Mouse (Mus musculus): ENCODE results near the gene Pik3cb.
A peak's percentile ranks its signal among the peaks of the same experiment; 100 is the strongest.

The Pik3cb gene

GRCm38 (mm10) chr9:99140063-99140882 is at the start of gene Pik3cb:
Pik3cb (minus strand) TSS chr9:99140621.
- DNase-seq (ENCODE audit: low spot score in 2 of 2) = peak; percentile 96

DNA sequence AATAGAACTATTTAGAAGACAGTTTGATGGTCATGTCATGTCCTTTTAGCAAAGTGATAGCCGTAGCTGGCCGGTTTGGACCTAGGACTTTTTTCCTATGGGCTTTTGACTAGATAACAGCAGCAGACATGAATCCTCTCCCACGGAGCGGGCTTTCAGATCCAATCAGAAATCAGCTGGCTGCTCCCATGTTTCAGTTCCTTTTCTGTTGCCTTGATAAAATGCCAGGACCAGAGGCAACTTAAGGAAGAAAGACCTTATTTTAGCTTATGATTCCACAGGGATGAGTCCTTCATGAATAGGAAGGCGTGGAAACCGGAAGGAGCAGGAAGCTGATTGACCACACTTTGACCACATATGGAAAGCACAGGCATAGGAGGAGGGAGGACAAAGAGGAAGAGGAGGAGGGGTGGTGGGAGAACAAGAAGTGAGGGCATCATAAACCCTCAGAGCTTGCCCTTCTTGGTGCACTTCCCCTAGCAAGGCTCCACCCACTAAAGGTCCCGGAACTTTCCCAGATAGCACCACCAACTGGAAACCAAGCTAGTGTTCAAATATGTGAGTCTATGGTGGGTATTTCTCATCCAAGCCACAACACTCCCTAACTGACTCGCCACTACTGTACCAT is 42.7 kb upstream of the Pik3cb start:
- DNase-seq (ENCODE audit: low spot score in 2 of 2) = no peak

DNA sequence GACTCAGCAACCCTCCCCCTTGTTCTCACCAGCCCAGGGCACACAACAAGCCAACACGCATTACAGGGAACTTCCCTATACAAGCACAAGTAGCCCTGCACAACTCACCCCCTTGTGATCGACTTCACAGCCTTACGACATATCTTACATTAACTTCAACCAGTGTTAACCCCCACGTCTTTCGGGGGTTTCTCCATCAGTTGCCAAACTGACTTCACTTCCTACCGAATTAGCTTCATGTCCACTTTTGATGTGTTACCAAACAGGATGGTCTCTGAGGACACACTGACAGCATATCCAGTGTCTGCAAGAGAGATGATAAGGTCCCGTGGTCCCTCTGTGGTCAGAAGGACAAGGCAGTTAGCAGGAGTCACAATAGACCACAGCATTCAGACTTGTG is 41.7 kb upstream of the Pik3cb start:
- DNase-seq (ENCODE audit: low spot score in 2 of 2) = no peak

DNA sequence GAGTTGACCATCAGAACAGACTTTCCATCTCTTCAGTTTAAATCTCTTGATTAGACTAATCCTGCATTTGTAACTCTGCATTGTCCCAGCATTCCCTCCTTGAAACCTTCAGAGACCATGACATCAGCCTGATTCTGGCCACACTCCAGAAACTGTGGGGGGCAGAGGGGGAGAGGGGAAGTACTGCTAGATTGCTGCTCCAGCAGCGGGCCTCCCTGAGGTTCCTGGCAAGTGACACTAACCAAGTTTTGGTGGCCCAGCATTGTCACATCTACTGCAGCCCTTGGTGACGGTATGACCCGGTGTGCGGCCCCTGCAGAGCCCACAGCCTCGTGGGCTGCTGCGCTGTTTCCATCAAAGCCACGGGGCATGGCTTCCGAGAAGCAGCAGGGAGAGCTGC is 39.9 kb upstream of the Pik3cb start:
- no peak for DNase-seq (ENCODE audit: low spot score in 2 of 2)

DNA sequence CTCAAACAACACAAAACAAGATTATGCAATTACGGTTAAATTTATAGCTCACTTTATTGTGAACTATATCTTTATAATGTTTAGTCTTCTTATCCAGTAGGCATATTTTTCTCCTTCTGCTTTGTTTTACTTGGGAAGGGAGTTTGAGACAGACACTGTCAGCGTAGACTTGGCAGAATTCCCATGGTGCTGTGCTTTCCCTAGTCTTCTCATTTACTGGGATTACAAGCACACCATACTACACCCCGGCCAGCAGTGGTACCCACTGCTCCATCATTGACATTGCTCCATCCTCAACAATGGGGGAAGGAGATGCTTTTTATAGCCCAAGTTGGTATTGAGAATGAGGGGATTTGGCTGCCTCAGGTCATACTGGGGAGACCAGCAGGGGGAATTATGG is 38.3 kb upstream of the Pik3cb start:
- DNase-seq (ENCODE audit: low spot score in 2 of 2) = no peak

- no peak for DNase-seq (ENCODE audit: low spot score in 2 of 2)
Observed at GRCm38 (mm10) chr9:99175774-99176173, 35.4 kb upstream of the Pik3cb start.

GRCm38 (mm10) chr9:99172811-99173210 is 32.4 kb upstream of the Pik3cb start:
- DNase-seq (ENCODE audit: low spot score in 2 of 2) = no peak

DNA sequence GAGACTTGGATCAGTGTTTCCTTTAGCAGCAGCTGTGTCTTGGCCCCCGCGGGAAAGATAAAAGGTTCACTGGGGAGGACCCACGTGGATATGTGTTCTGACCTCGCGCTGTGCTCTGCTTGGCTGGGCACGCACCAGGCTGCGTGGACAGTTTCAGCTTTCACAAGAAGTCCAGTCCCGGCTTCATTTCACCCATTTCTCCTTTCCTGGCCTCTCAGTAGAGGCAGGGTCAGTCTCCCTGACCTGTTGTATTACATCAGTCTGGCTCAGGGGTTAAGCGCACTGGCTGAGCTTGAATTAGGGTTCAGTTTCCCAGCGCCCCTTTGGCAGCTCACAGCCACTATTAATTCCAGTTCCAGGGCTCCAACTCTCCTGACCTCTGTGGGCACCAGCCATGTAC is 30.8 kb upstream of the Pik3cb start:
- no peak for DNase-seq (ENCODE audit: low spot score in 2 of 2)

DNA sequence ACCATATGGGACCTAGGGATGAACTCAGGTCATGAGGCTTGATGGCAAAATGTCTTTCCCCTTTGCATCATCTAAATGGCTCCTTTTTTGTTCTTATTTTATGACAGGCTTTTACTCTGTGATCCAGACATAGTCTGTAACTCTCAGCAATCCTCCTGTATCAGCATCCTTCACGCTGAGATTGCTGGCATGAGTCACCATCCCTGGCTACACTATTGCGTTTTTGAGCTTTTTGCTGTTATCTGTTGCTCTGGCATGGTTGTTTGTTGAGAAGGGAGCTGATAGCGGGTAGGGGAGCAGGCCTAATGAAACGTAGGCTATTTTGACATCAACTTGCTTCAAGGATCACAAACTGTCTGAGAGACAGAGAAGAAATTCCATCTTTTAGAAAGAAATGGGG is 28.6 kb upstream of the Pik3cb start:
- DNase-seq (ENCODE audit: low spot score in 2 of 2) = no peak

- no peak for DNase-seq (ENCODE audit: low spot score in 2 of 2)
Observed at GRCm38 (mm10) chr9:99166946-99167345, 26.5 kb upstream of the Pik3cb start.

- no peak for DNase-seq (ENCODE audit: low spot score in 2 of 2)
Observed at GRCm38 (mm10) chr9:99165956-99166355, 25.5 kb upstream of the Pik3cb start.

- no peak for DNase-seq (ENCODE audit: low spot score in 2 of 2)
Observed at GRCm38 (mm10) chr9:99164664-99165226, 24.3 kb upstream of the Pik3cb start.

DNA sequence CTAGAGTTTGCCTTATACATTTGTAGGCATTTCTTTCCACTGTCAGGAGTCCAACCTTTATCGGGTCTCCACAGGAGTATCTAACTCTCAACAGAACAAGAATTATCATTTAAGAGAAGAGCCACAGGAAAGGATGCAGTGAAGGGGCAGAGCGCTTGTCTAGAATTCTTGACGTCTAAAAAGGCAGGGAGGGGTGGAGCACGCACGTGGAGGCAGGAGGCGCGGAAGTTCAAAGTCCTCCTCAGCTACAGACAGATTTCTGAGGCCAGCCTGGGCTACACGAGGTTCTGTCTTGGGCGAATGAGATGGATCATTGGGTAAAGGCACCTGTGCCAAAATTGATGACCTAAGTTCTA is 23.7 kb upstream of the Pik3cb start:
- DNase-seq (ENCODE audit: low spot score in 2 of 2) = no peak

- no peak for DNase-seq (ENCODE audit: low spot score in 2 of 2)
Observed at GRCm38 (mm10) chr9:99163420-99164147, 23.2 kb upstream of the Pik3cb start.

DNA sequence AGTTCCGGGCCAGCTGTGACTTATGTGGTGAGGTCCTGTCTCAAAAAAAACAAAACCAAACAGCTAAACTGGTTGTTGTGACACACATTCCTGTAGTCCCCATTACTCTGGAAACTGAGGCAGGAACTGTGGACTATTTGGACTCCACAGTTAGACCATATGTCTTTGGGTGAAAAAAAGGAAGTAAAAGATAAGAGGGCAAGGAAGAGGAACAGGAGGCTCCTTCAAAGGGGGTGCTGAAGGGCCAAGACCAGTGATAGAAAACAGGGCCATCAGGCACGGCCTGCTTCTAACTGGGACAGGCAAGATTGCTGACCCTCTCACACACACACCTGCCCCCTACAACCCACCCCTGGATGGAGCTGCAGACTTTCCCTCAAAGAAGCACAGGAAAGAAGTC is 22.4 kb upstream of the Pik3cb start:
- no peak for DNase-seq (ENCODE audit: low spot score in 2 of 2)

GRCm38 (mm10) chr9:99160780-99161179 is 20.4 kb upstream of the Pik3cb start:
- no peak for DNase-seq (ENCODE audit: low spot score in 2 of 2)

- no peak for DNase-seq (ENCODE audit: low spot score in 2 of 2)
Observed at GRCm38 (mm10) chr9:99159932-99160331, 19.5 kb upstream of the Pik3cb start.

DNA sequence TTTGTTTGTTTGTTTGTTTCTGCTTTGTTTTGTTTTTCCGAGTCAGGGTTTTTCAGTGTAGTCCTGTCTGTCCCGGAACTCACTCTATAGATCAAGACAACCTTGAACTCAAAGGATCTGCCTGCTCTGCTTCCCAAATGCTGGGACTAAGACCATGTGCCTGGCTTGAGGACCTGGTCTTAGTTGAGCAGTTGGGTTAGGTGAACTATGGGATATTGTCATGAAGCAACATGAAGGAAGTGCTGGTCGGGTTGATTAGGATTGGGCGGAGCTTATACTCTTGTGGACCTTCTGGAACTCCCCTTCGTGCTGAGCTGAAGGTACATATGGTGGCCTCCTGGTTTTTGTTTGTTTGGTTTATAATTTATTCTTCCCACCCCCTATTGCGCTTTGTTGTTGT is 18.3 kb upstream of the Pik3cb start:
- no peak for DNase-seq (ENCODE audit: low spot score in 2 of 2)

DNA sequence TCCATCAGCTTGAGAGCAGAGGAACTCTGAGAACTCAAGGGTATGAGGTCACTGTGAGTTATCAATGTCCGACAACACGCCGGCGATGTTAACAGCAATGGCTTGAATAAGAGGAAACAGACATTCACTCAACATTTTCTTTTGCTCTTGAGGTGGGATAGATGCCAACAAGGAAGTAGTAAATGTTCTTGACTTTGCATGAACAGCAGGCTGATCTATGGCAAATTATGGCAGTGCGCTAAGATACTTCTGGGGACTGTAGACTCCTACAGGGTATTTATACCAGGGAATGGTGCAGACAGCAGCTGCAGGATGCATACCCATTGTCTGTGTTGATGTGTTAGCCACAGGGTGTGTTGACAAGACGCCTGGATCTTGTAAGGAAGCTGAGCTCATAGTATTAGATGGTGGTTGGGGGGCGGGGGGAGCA is 17.8 kb upstream of the Pik3cb start:
- DNase-seq (ENCODE audit: low spot score in 2 of 2) = no peak

DNA sequence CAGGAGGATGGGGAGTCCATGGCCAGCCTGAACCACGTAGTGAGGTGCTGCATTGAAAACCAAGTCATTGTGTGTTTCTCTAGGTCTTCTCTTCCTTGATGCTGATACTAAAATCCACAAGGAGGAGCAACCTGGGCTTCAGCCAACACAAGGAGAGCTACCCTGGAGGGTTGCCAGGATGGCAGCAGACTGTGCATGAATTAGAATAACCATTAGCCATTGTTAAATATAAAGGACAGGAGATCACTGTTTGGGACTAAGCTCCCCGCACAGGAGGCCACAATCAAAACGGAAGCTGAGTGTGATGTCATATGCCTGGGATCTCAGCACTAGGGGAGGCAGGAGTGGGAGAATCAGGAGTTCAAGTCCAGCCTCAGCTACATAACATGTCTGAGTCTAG is 13.2 kb upstream of the Pik3cb start:
- no peak for DNase-seq (ENCODE audit: low spot score in 2 of 2)

DNA sequence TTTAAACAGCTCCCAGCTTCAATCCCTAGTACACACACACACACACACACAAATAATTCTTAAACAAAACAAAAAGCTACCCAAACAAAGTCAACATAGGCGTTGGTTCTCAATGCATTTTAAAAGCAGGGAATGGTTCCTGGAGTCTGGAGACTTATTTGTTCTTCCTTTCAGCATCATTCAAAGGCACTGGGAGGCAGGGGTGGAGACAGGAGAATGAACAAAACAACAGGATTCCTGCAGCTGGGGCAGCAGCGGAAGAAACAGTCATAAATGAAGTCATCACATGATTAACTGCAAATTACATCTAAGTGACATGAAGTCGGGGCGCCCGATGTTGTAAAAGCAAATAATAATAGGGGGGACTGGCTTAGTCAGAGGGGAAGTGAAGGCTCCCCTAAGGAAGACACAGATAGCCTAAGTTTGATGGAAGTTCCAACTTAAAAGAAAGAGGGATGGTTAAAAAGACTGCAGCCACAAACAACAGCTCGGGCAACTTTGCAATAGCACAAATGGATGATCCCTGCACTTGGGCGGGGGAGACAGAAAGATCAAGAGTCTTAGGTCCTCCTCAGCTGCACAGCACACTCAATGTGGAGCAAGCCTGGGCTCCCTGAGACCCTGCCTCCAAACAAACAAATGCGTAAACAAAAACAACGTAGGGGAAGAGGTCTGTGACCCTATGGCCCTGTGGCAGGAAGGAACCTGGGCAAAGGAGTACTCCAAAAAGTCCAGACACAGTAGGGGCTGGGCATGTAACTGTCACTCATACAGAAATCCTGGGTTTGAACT is 12.5 kb upstream of the Pik3cb start:
- DNase-seq (ENCODE audit: low spot score in 2 of 2) = no peak

Measured in natural killer cell, adult 2 months (primary cell).